Mouse (Mus musculus) midbrain, embryonic 13.5 days (tissue): ENCODE data around the gene Wdr70. TPM values are rescaled to one million over a fixed set of nuclear protein-coding genes. Genes with fewer than 3 reads are reported as not detected.

Experiments used
- ATAC-seq: fragments of 200-750 bp; cut with Nextera tagmentation; 2 replicates; pipeline ENCODE4 v1.8.0; 2017; ENCODE audit warnings: mild to moderate bottlenecking, moderate TSS enrichment, moderate library complexity
- H3K27ac ChIP-seq: fragments of 300-500 bp; sonication (generic); 2 replicates; pipeline ENCODE4 v1.5.1; 2015; ENCODE audit warnings: inconsistent platforms, mild to moderate bottlenecking, moderate library complexity
- H3K27me3 ChIP-seq: fragments of 300-500 bp; sonication (generic); 2 replicates; pipeline ENCODE4 v1.6.1; 2015; ENCODE audit warnings: mild to moderate bottlenecking, inconsistent platforms
- H3K36me3 ChIP-seq: fragments of 300-500 bp; sonication (generic); 2 replicates; pipeline ENCODE4 v1.6.1; 2015; ENCODE audit warnings: mild to moderate bottlenecking, inconsistent platforms
- H3K4me1 ChIP-seq: fragments of 300-500 bp; sonication (generic); replicated peaks from 2 replicates; pipeline ENCODE4 v1.6.1; 2015; ENCODE audit warnings: inconsistent platforms
- H3K4me2 ChIP-seq: fragments of 300-500 bp; sonication (generic); replicated peaks from 2 replicates; pipeline ENCODE4 v1.6.1; 2015; ENCODE audit warnings: moderate library complexity, mild to moderate bottlenecking, inconsistent platforms
- H3K4me3 ChIP-seq: fragments of 300-500 bp; sonication (generic); replicated peaks from 2 replicates; pipeline ENCODE4 v1.5.1; 2015; ENCODE audit warnings: mild to moderate bottlenecking, inconsistent platforms
- H3K9ac ChIP-seq: fragments of 300-500 bp; sonication (generic); replicated peaks from 2 replicates; pipeline ENCODE4 v1.6.1; 2015; ENCODE audit warnings: mild to moderate bottlenecking, inconsistent platforms
- H3K9me3 ChIP-seq: fragments of 300-500 bp; sonication (generic); 2 replicates; pipeline ENCODE4 v1.6.1; 2016; ENCODE audit warnings: mild to moderate bottlenecking, inconsistent platforms
- WGBS: fragments of 180-500 bp; shearing (Covaris S2); methylation state at CpG from one replicate; pipeline ENCODE4 v1.1.7; 2015; 5-methylcytosine and 5-hydroxymethylcytosine counted together
- polyA plus RNA-seq: library from polyadenylated mRNA; unstranded; fragments of >200 nt; fragmentation: Nextera tagmentation; extraction: Ambion mirVana; gene quantifications from 2 replicates; pipeline ENCODE4 v1.2.1, GENCODE M21; 2015

The Wdr70 gene
- polyA plus RNA-seq, 1 experiment from 2014 or later = 72.6 TPM

- Histone ChIP-seq H3K27me3 (peaks cover 11% of the 10 kb centered on the region; the same call in 1 of the 2 replicates), H3K9ac (no peak overlapping the region), H3K9me3 (peaks cover 6% of the 10 kb centered on the region), H3K4me2 (no peak overlapping the region), H3K27ac (no peak overlapping the region), H3K4me1 (peaks cover 26% of the 10 kb centered on the region), H3K4me3 (no peak overlapping the region), H3K36me3 (peaks cover 7% of the 10 kb centered on the region)
- WGBS = 66% methylated on average over 10 of the region's 10 CpGs
- ATAC-seq = peak; percentile 26; the same call in 1 of the 2 replicates
These were observed 220.1 kb downstream of the Wdr70 start for GRCm38 (mm10) chr15:7878861-7879260.

DNA sequence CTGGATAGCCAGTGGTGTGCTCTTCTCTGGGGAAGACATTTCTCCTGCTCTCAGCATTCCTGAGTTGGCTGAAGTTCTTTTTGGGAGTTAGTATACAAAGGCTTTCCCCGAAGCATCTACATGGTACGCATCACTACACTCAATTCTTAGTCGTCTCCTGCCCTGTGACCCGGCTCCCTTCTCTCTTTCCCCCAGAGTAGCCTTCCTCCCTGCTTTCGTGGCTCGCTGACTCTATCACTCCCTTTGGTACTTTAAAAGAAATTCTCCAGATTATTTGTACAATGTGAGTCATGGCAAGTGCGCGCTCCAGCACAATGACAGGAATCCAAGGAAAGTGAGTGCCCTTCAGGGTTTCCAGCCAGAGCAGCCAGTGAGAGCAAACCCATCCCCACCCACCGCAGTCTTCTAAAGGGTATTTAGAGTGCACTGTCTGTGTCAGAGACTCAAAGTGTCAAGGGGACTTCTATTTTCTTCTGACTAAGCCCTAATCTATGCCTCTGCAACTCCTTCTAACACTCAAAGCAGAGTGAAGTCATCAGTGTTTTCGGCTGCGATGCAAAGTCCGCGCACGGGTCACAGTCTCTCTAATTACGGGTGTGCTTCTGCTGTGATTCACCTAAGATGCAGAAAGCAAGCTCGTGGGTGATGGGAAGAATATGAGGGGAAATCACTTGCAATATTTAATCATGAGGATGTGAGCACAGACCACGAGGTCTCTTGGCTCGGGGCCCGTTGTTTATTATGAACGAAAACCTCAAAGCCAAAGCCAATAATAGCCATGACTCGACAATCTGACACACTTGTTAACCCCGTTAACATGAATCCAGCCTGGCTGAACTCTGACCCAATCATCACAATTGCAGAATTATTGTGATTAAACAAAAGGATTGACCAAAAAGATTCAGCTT lies 221.2 kb downstream of the Wdr70 start:
- H3K36me3 ChIP-seq = peaks cover 7% of the 10 kb centered on the region
- H3K4me2 ChIP-seq = peak overlapping the region; percentile 36
- H3K4me1 ChIP-seq = peaks cover 26% of the 10 kb centered on the region
- 26% methylated on average over 22 of the region's 22 CpGs for WGBS
- peaks cover 6% of the 10 kb centered on the region for H3K9me3 ChIP-seq
- no peak overlapping the region for H3K4me3 ChIP-seq
- 0 out of 2 replicates have a peak overlapping the region, but pooled peaks have one; percentile 9 for H3K27ac ChIP-seq
- H3K27me3 ChIP-seq = peaks cover 11% of the 10 kb centered on the region; the same call in 1 of the 2 replicates
- ATAC-seq = peak; percentile 59; the same call in 1 of the 2 replicates
- no peak overlapping the region for H3K9ac ChIP-seq

GRCm38 (mm10) chr15:7875879-7876278 lies 223.1 kb downstream of the Wdr70 start:
- H3K27me3 ChIP-seq = peaks cover 5% of the 10 kb centered on the region; the same call in 1 of the 2 replicates
- no peak overlapping the region for H3K4me3 ChIP-seq
- no peak overlapping the region for H3K27ac ChIP-seq
- no peak for ATAC-seq
- no peaks in the 10 kb centered on the region for H3K36me3 ChIP-seq
- peaks cover 26% of the 10 kb centered on the region for H3K4me1 ChIP-seq
- no peaks in the 10 kb centered on the region for H3K9me3 ChIP-seq
- 77% methylated on average over 6 of the region's 6 CpGs for WGBS
- no peak overlapping the region for H3K9ac ChIP-seq
- no peak overlapping the region for H3K4me2 ChIP-seq

GRCm38 (mm10) chr15:7872473-7872872 lies 226.5 kb downstream of the Wdr70 start:
- H3K9me3 ChIP-seq = no peaks in the 10 kb centered on the region
- peak; percentile 75 for ATAC-seq
- peaks cover 1% of the 10 kb centered on the region; the same call in 1 of the 2 replicates for H3K4me1 ChIP-seq
- H3K9ac ChIP-seq = no peak overlapping the region
- H3K27ac ChIP-seq = no peak overlapping the region
- H3K4me3 ChIP-seq = no peak overlapping the region
- 53% methylated on average over 5 of the region's 5 CpGs for WGBS
- H3K36me3 ChIP-seq = no peaks in the 10 kb centered on the region
- peaks cover 5% of the 10 kb centered on the region; the same call in 1 of the 2 replicates for H3K27me3 ChIP-seq
- no peak overlapping the region for H3K4me2 ChIP-seq

- Histone ChIP-seq H3K27me3 (no peaks in the 10 kb centered on the region), H3K4me3 (no peak overlapping the region), H3K27ac (no peak overlapping the region), H3K4me1 (0 out of 2 replicates have a peak, but pooled peaks cover 5% of the 10 kb centered on the region), H3K9ac (no peak overlapping the region), H3K4me2 (no peak overlapping the region), H3K36me3 (no peaks in the 10 kb centered on the region), H3K9me3 (no peaks in the 10 kb centered on the region)
- 92% methylated on average over 3 of the region's 3 CpGs for WGBS
- no peak for ATAC-seq
These were observed 233.7 kb downstream of the Wdr70 start for GRCm38 (mm10) chr15:7865305-7865704.

- Histone ChIP-seq H3K9me3 (no peaks in the 10 kb centered on the region), H3K36me3 (no peaks in the 10 kb centered on the region), H3K27ac (no peak overlapping the region), H3K4me3 (no peak overlapping the region), H3K9ac (no peak overlapping the region), H3K4me1 (0 out of 2 replicates have a peak, but pooled peaks cover 5% of the 10 kb centered on the region), H3K4me2 (no peak overlapping the region), H3K27me3 (no peaks in the 10 kb centered on the region)
- no peak for ATAC-seq
- 39% methylated on average over 5 of the region's 5 CpGs for WGBS
These were observed 235.7 kb downstream of the Wdr70 start for GRCm38 (mm10) chr15:7863328-7863727.

DNA sequence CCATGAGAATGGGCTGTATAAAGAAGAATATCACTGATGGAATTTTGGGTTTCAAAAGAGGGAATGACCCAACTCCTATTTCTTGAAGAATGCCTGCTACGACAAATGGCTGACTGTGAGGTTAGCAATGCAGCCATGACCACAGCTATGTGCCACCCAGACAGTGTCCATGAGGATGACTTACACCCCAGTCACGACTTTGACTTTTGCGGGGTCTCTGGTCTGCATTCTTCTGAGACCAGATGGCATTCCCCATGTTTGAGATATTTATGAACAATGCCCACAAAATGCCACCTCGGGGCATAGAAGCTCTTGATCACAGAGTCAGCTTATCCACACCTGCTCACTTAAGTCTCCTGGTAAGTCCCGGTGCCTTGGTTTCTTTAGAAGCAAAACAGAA lies 236.1 kb downstream of the Wdr70 start:
- 0 out of 2 replicates have a peak, but pooled peaks cover 5% of the 10 kb centered on the region for H3K4me1 ChIP-seq
- 91% methylated on average over 5 of the region's 5 CpGs for WGBS
- ATAC-seq = no peak
- no peaks in the 10 kb centered on the region for H3K36me3 ChIP-seq
- H3K27ac ChIP-seq = no peak overlapping the region
- H3K4me3 ChIP-seq = no peak overlapping the region
- no peak overlapping the region for H3K9ac ChIP-seq
- H3K27me3 ChIP-seq = no peaks in the 10 kb centered on the region
- H3K4me2 ChIP-seq = no peak overlapping the region
- no peaks in the 10 kb centered on the region for H3K9me3 ChIP-seq

DNA sequence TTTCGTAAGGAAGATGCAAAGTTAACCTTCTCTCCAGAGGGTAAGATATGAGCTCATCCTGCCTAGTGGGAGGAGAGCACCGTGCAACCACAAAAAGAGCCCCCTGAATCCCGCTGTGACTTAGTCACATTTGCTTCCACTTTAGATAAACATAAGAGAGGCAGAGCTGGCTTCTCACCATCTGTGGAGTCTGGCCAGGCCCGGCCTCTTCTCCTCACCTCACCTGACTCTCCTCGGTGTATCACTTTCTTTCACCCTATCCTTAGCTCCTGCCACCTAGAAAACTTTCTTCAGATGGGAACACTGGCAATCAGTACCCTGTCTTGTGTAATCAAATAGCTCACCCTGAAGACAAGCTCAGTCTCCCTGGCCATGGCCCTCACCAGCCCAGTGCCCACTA lies 240.2 kb downstream of the Wdr70 start:
- H3K9ac ChIP-seq = no peak overlapping the region
- H3K9me3 ChIP-seq = no peaks in the 10 kb centered on the region
- ATAC-seq = no peak
- H3K27me3 ChIP-seq = no peaks in the 10 kb centered on the region
- H3K4me2 ChIP-seq = no peak overlapping the region
- no peaks in the 10 kb centered on the region for H3K36me3 ChIP-seq
- WGBS = 86% methylated on average over 5 of the region's 5 CpGs
- 0 out of 2 replicates have a peak, but pooled peaks cover 5% of the 10 kb centered on the region for H3K4me1 ChIP-seq
- no peak overlapping the region for H3K27ac ChIP-seq
- H3K4me3 ChIP-seq = no peak overlapping the region

- no peak overlapping the region for H3K9ac ChIP-seq
- H3K9me3 ChIP-seq = no peaks in the 10 kb centered on the region
- H3K27me3 ChIP-seq = no peaks in the 10 kb centered on the region
- H3K4me2 ChIP-seq = no peak overlapping the region
- no peak overlapping the region for H3K4me3 ChIP-seq
- no peak for ATAC-seq
- no peak overlapping the region for H3K27ac ChIP-seq
- H3K4me1 ChIP-seq = no peaks in the 10 kb centered on the region
- 83% methylated on average over 13 of the region's 13 CpGs for WGBS
- H3K36me3 ChIP-seq = no peaks in the 10 kb centered on the region
These were observed 241.6 kb downstream of the Wdr70 start for GRCm38 (mm10) chr15:7857418-7857817.

- 84% methylated on average over 4 of the region's 4 CpGs for WGBS
- ATAC-seq = no peak
- H3K9ac ChIP-seq = no peak overlapping the region
These were observed 256.6 kb downstream of the Wdr70 start for GRCm38 (mm10) chr15:7842398-7842797.

GRCm38 (mm10) chr15:7841664-7842063 lies 257.3 kb downstream of the Wdr70 start:
- no peaks in the 10 kb centered on the region for H3K4me1 ChIP-seq
- no peak for ATAC-seq
- WGBS = 82% methylated on average over 1 of the region's 1 CpGs
- no peaks in the 10 kb centered on the region for H3K27me3 ChIP-seq
- H3K9me3 ChIP-seq = no peaks in the 10 kb centered on the region
- no peak overlapping the region for H3K27ac ChIP-seq
- no peak overlapping the region for H3K4me2 ChIP-seq
- H3K9ac ChIP-seq = no peak overlapping the region
- no peaks in the 10 kb centered on the region for H3K36me3 ChIP-seq
- H3K4me3 ChIP-seq = no peak overlapping the region

More at GRCm38 (mm10) chr15:7842398-7842797, 256.6 kb downstream of the Wdr70 start:
- Histone ChIP-seq H3K4me1 (no peaks in the 10 kb centered on the region), H3K4me3 (no peak overlapping the region), H3K27me3 (no peaks in the 10 kb centered on the region), H3K9me3 (no peaks in the 10 kb centered on the region), H3K36me3 (no peaks in the 10 kb centered on the region), H3K27ac (no peak overlapping the region), H3K4me2 (no peak overlapping the region)

GRCm38 (mm10) chr15:7838921-7839309 lies 260.1 kb downstream of the Wdr70 start:
- Histone ChIP-seq H3K27me3 (no peaks in the 10 kb centered on the region), H3K27ac (no peak overlapping the region), H3K36me3 (no peaks in the 10 kb centered on the region), H3K4me3 (no peak overlapping the region), H3K9ac (no peak overlapping the region), H3K4me2 (no peak overlapping the region), H3K9me3 (no peaks in the 10 kb centered on the region), H3K4me1 (no peaks in the 10 kb centered on the region)
- ATAC-seq = no peak
- WGBS = 81% methylated on average over 7 of the region's 7 CpGs
